Mouse (Mus musculus): Measurements from ENCODE around the gene Galnt11. TPM values are rescaled to one million over a fixed set of nuclear protein-coding genes. Genes with fewer than 3 reads are reported as not detected.
"Not testable (repeated sequence)": the region's sequence is repeated elsewhere in the genome, so short reads cannot be mapped to it uniquely, and the experiment has no call there.

Gene Galnt11
- 5.2 and 5.8 TPM in 2 replicates for polyA plus RNA-seq (2012; rRNA removed)

DNA sequence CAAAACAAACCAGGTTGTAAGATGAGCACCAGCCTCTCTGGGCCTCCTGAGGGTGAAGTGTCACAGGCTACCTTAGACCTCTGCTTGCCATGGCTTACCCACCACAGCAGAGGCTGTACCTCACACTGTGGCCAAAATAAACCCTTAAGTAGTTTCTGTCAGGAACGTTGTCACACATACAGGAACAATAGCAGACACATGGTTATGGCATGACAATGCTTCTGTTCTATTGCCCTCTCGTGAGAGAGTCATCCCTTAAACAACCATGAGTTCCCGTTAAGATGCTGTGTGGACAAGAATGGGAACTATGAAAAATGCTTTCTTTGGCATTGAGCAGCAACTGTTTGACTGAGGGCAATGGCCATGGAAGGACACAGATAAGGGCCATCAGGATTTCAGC, at the start of gene Galnt11:
Galnt11 (plus strand) TSS at position 301 of the 400 bp plus-strand sequence.
- H3K4me1 ChIP-seq (ENCODE audit: control insufficient read depth, insufficient read depth, low read length) = peaks cover 3% of the 10 kb centered on the region; the same call in 1 of the 2 replicates
- H3K4me3 ChIP-seq (ENCODE audit: control insufficient read depth, low read depth, low read length) = peak within 1 kb of the TSS; percentile 71
- H3K36me3 ChIP-seq (ENCODE audit: control insufficient read depth, insufficient read depth, low read length) = no peaks in the 10 kb centered on the region
- TF ChIP-seq CTCF (IDR thresholded peaks at IDR 0.05; ENCODE audit: control insufficient read depth, insufficient read depth, insufficient replicate concordance, low read depth, low read length) = no peak
- TF ChIP-seq POLR2A (IDR thresholded peaks at IDR 0.05; ENCODE audit: control insufficient read depth, low read depth, low read length) = no peak
- no peaks in the 10 kb centered on the region for H3K27me3 ChIP-seq (ENCODE audit: control insufficient read depth, insufficient read depth, low read length)
- H3K27ac ChIP-seq (ENCODE audit: control insufficient read depth, insufficient read depth, low read depth, low read length) = peak within 1 kb of the TSS; percentile 54

DNA sequence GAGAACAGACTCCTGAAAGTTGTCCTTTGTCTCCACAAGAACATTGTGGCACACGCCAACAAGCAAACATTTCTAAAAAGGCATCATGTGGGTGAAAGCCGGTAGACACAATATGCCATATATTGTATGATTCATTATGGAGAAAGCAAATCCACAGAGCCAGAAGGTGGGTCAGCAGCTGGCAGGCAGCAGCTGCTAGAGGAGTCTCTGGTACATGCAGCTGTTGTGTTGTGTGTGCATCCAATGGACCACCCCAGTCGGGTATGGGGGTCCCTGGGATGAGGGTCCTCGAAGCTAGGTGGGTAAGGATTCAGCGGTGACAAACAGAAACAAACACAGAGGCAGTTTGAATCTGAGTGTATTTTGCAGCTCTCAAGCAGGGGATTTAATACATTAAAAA, 43.8 kb upstream of the Galnt11 start:
- not testable (repeated sequence) for H3K36me3 ChIP-seq (ENCODE audit: control insufficient read depth, insufficient read depth, low read length); H3K27ac ChIP-seq (ENCODE audit: control insufficient read depth, insufficient read depth, low read depth, low read length); H3K4me3 ChIP-seq (ENCODE audit: control insufficient read depth, low read depth, low read length); H3K4me1 ChIP-seq (ENCODE audit: control insufficient read depth, insufficient read depth, low read length); H3K27me3 ChIP-seq (ENCODE audit: control insufficient read depth, insufficient read depth, low read length)

DNA sequence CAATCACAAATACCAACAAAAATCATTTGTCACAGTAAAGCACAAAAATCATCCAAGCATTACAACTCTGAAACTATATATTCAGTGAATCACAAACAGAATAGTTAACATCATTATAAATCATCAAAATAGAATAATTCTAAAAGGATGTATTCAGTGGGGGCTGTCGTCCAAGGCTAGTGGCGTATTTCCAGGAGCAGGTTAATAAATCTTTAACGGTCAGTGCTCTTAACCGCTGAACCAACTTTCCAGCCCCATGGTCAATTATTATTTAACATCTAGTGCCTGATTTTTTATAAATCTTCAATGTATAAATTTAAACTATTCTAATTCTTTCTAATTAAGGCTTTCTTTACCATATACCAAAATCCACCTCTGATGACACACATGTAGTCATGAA, 43.2 kb upstream of the Galnt11 start:
- H3K27ac ChIP-seq (ENCODE audit: control insufficient read depth, insufficient read depth, low read depth, low read length); H3K27me3 ChIP-seq (ENCODE audit: control insufficient read depth, insufficient read depth, low read length); H3K4me1 ChIP-seq (ENCODE audit: control insufficient read depth, insufficient read depth, low read length); H3K36me3 ChIP-seq (ENCODE audit: control insufficient read depth, insufficient read depth, low read length); H3K4me3 ChIP-seq (ENCODE audit: control insufficient read depth, low read depth, low read length): not testable (repeated sequence)

DNA sequence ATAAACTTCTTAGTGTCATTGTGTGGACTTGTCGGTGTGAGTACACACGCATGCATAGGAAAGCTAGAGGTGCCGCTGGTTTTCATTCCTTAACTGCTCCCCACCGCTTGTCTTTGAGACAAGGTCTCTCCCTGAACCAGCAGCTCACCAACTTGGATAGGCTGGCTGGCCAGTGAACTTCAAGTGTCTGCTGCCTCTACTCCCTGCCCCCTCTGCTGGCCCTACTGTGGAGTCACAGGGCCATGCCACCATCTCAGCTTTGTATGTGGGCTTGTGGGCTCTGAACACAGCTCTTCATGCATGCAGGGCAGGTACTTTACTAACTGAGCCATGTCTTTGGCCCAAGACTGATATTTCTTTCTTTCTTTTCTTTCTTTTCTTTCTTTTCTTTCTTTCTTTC, 42.4 kb upstream of the Galnt11 start:
- TF ChIP-seq CTCF (IDR thresholded peaks at IDR 0.05; ENCODE audit: control insufficient read depth, insufficient read depth, insufficient replicate concordance, low read depth, low read length) = no peak
- TF ChIP-seq POLR2A (IDR thresholded peaks at IDR 0.05; ENCODE audit: control insufficient read depth, low read depth, low read length) = no peak

DNA sequence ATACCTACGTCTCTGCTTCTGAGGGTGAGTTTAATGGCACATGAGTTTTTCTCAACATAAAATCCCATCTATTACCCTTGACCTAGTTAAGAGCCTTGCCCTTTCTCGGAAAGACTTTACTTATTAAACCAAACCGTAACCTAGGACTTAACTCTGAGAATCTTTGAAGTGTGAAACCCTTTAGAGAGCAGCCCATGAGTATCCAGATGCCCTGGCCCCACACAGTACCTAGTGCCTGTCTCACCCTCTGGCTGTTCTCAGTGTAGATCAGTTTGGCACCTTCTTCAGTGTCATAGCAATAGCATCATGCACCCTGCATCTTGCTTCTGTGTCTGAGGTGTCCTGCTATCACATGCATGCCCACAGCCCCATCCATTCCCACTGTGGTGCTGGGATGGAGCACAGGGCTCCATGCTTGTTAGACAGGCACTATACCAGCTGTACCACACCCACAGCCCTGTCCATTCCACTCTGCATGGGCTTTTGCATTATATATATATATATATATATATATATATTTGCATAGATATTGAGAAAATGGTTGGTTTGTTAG, 41.7 kb upstream of the Galnt11 start:
- TF ChIP-seq POLR2A (IDR thresholded peaks at IDR 0.05; ENCODE audit: control insufficient read depth, low read depth, low read length) (no peak), CTCF (IDR thresholded peaks at IDR 0.05; ENCODE audit: control insufficient read depth, insufficient read depth, insufficient replicate concordance, low read depth, low read length) (no peak)
- Histone ChIP-seq H3K36me3 (ENCODE audit: control insufficient read depth, insufficient read depth, low read length) (no peaks in the 10 kb centered on the region), H3K27me3 (ENCODE audit: control insufficient read depth, insufficient read depth, low read length) (no peaks in the 10 kb centered on the region), H3K4me1 (ENCODE audit: control insufficient read depth, insufficient read depth, low read length) (no peaks in the 10 kb centered on the region), H3K4me3 (ENCODE audit: control insufficient read depth, low read depth, low read length) (peak overlapping the region; percentile 23; the same call in 1 of the 2 replicates), H3K27ac (ENCODE audit: control insufficient read depth, insufficient read depth, low read depth, low read length) (no peak overlapping the region)

More for the DNA sequence above, 42.4 kb upstream of the Galnt11 start:
- Histone ChIP-seq H3K27ac (ENCODE audit: control insufficient read depth, insufficient read depth, low read depth, low read length) (no peak overlapping the region), H3K27me3 (ENCODE audit: control insufficient read depth, insufficient read depth, low read length) (no peaks in the 10 kb centered on the region), H3K36me3 (ENCODE audit: control insufficient read depth, insufficient read depth, low read length) (no peaks in the 10 kb centered on the region), H3K4me3 (ENCODE audit: control insufficient read depth, low read depth, low read length) (no peak overlapping the region; the same call in 1 of the 2 replicates), H3K4me1 (ENCODE audit: control insufficient read depth, insufficient read depth, low read length) (no peaks in the 10 kb centered on the region)

DNA sequence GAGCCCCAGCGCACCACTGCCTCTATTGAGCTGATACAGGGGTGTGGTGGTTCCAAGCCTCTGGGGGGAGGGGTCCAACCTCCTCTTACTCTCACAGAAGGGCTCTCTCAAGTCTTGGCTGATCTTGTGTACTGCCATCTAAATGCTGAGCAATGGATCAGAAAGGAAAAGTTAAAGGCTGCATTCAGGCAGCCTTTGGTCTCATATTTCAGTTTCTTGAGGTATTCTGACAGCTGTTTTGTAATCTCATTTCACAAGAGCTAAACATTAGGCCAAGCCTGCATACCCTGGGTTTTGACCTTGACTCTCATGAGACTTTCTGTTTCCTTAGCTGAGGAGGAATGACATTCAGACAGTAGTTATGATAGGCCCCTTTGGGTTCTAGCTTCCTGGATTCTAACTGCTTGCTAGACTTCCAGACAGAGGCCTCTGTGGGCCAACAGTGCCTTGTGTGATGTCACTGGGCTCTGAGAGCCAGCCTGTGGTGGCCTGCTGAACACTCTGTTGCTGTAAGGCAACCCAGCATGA, 40.6 kb upstream of the Galnt11 start, which contains the start of gene Galntl5:
Galntl5 (plus strand) TSS at position 457 of the 528 bp plus-strand sequence.
- Histone ChIP-seq H3K36me3 (ENCODE audit: control insufficient read depth, insufficient read depth, low read length) (no peaks in the 10 kb centered on the region), H3K27ac (ENCODE audit: control insufficient read depth, insufficient read depth, low read depth, low read length) (peak within 1 kb of the TSS; percentile 19), H3K4me1 (ENCODE audit: control insufficient read depth, insufficient read depth, low read length) (no peaks in the 10 kb centered on the region), H3K4me3 (ENCODE audit: control insufficient read depth, low read depth, low read length) (peak within 1 kb of the TSS; percentile 77), H3K27me3 (ENCODE audit: control insufficient read depth, insufficient read depth, low read length) (no peaks in the 10 kb centered on the region)
- peak; percentile 80; the same call in 1 of the 2 replicates for TF ChIP-seq POLR2A (IDR thresholded peaks at IDR 0.05; ENCODE audit: control insufficient read depth, low read depth, low read length)
- TF ChIP-seq CTCF (IDR thresholded peaks at IDR 0.05; ENCODE audit: control insufficient read depth, insufficient read depth, insufficient replicate concordance, low read depth, low read length) = no peak

DNA sequence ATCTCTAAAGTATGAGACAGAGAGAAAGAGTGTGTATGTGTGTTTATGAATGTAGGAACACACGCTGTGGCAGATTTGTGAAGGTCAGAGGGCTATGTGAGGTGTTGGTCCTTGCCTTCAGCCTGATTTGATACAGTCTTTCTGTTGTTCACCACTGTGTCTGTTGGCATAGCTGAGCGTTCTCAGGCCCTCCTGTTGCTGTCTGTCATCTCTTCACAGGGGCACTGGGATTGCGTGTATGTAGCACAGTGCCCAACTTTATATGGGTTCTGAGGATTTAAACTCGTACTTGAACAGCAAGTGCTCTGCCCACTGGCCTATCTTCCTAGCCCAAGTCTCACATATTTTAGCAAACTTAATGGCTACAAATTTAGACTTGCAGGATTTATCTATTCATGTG, 38.1 kb upstream of the Galnt11 start:
- Histone ChIP-seq H3K4me1 (ENCODE audit: control insufficient read depth, insufficient read depth, low read length) (no peaks in the 10 kb centered on the region), H3K27me3 (ENCODE audit: control insufficient read depth, insufficient read depth, low read length) (no peaks in the 10 kb centered on the region), H3K4me3 (ENCODE audit: control insufficient read depth, low read depth, low read length) (peak overlapping the region; percentile 70), H3K36me3 (ENCODE audit: control insufficient read depth, insufficient read depth, low read length) (no peaks in the 10 kb centered on the region), H3K27ac (ENCODE audit: control insufficient read depth, insufficient read depth, low read depth, low read length) (no peak overlapping the region)
- no peak for TF ChIP-seq CTCF (IDR thresholded peaks at IDR 0.05; ENCODE audit: control insufficient read depth, insufficient read depth, insufficient replicate concordance, low read depth, low read length)

DNA sequence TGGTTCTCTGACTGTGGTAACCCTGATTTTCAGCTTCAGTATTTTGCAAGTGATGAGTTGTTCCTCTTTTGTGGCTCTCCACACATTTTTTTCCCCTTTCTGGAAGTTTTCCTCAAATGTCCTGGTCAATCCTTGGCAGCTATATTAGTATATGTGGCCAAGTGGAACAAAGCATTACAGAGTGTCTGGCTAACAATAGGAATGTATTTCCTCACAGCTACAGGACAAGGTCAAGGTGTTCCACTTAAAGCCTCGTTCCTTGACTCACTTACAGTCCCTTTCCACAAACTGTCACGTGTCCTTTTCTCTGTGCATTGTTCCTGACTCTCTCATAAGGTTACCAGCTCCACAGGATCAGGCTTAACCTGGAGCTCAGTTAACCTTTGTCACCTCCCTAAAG, 37.1 kb upstream of the Galnt11 start:
- H3K36me3 ChIP-seq (ENCODE audit: control insufficient read depth, insufficient read depth, low read length) = no peaks in the 10 kb centered on the region

More for the DNA sequence above, 37.1 kb upstream of the Galnt11 start:
- Histone ChIP-seq H3K4me3 (ENCODE audit: control insufficient read depth, low read depth, low read length) (peak overlapping the region; percentile 52), H3K4me1 (ENCODE audit: control insufficient read depth, insufficient read depth, low read length) (no peaks in the 10 kb centered on the region), H3K27me3 (ENCODE audit: control insufficient read depth, insufficient read depth, low read length) (no peaks in the 10 kb centered on the region), H3K27ac (ENCODE audit: control insufficient read depth, insufficient read depth, low read depth, low read length) (no peak overlapping the region)
- TF ChIP-seq CTCF (IDR thresholded peaks at IDR 0.05; ENCODE audit: control insufficient read depth, insufficient read depth, insufficient replicate concordance, low read depth, low read length) (no peak), POLR2A (IDR thresholded peaks at IDR 0.05; ENCODE audit: control insufficient read depth, low read depth, low read length) (no peak)
